Mouse (Mus musculus) thymus, adult 2 months (tissue): Measurements from ENCODE around the gene Lcmt1. TPM values are rescaled to one million over a fixed set of nuclear protein-coding genes. Genes with fewer than 3 reads are reported as not detected.

ENCODE experiments used
- DNase-seq: peaks from one replicate; pipeline ENCODE4 v3.0.0; 2021
- H3K27ac ChIP-seq: fragments of 200-500 bp; 2 replicates; pipeline ENCODE4 v1.5.1; 2012; ENCODE audit warnings: low read length, control low read depth; ENCODE audit not compliant: control insufficient read depth, insufficient read depth
- H3K27me3 ChIP-seq: fragments of 200-500 bp; 2 replicates; pipeline ENCODE4 v1.6.1; 2012; ENCODE audit warnings: mild to moderate bottlenecking, low read length, moderate library complexity, mixed read lengths; ENCODE audit not compliant: control insufficient read depth, insufficient read depth
- H3K36me3 ChIP-seq: fragments of 200-500 bp; 2 replicates; pipeline ENCODE4 v1.6.1; 2012; ENCODE audit warnings: mild to moderate bottlenecking, low read length, moderate library complexity; ENCODE audit not compliant: control insufficient read depth, insufficient read depth
- H3K4me1 ChIP-seq: fragments of 200-500 bp; replicated peaks from 2 replicates; pipeline ENCODE4 v1.6.1; 2012; ENCODE audit warnings: low read length; ENCODE audit not compliant: control insufficient read depth, insufficient read depth
- H3K4me3 ChIP-seq: fragments of 200-500 bp; 2 replicates; pipeline ENCODE4 v1.5.1; 2012; ENCODE audit warnings: mild to moderate bottlenecking, low read length, control low read depth, moderate library complexity; ENCODE audit not compliant: control insufficient read depth, insufficient read depth
- CTCF ChIP-seq: fragments of 200-500 bp; IDR thresholded peaks from 2 replicates; pipeline ENCODE4 v1.5.1; 2012; ENCODE audit warnings: mild to moderate bottlenecking, control low read depth, low read length, moderate library complexity, borderline replicate concordance; ENCODE audit not compliant: control insufficient read depth, poor library complexity, insufficient read depth; ENCODE audit errors: extremely low read depth
- POLR2A ChIP-seq: fragments of 200-500 bp; IDR thresholded peaks from 2 replicates; pipeline ENCODE4 v1.6.1; 2012; ENCODE audit warnings: mild to moderate bottlenecking, low read length, control low read depth, moderate library complexity; ENCODE audit not compliant: control insufficient read depth, poor library complexity, insufficient read depth; ENCODE audit errors: extremely low read depth
- WGBS: fragments of 180-500 bp; shearing (Covaris S2); methylation state at CpG from one replicate; pipeline ENCODE4 v1.1.7; 2018; 5-methylcytosine and 5-hydroxymethylcytosine counted together
- polyA plus RNA-seq: library from polyadenylated mRNA; depleted of rRNA; stranded (reverse); fragments of >200 nt; gene quantifications from 2 replicates; pipeline ENCODE4 v1.2.3, GENCODE M21; 2012

The Lcmt1 gene
- polyA plus RNA-seq, 1 experiment, result 31.9 TPM

DNA sequence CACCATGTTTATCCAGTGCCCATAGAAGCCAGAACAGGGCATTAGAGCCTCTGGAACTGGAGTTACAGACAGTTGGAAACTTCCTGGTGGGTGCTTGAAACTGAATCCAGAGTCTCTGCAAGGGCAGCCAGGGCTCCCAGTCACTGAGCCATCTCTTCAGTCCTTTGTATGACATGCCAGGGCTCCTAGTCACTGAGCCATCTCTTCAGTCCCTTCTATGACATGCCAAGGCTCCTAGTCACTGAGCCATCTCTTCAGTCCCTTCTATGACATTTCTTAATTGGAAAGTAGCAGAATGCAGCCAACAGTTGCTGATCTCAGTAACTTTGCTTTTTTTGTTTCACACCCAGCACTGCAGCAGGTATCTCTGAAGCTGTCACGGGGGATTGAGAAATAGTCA lies 72.5 kb downstream of the Lcmt1 start:
- 95% methylated on average over 1 of the region's 1 CpGs for WGBS
- Histone ChIP-seq H3K4me3 (no peak overlapping the region), H3K27me3 (no peaks in the 10 kb centered on the region), H3K4me1 (no peaks in the 10 kb centered on the region), H3K27ac (no peak overlapping the region), H3K36me3 (no peaks in the 10 kb centered on the region)
- TF ChIP-seq CTCF, result no peak
- DNase-seq, result no peak

DNA sequence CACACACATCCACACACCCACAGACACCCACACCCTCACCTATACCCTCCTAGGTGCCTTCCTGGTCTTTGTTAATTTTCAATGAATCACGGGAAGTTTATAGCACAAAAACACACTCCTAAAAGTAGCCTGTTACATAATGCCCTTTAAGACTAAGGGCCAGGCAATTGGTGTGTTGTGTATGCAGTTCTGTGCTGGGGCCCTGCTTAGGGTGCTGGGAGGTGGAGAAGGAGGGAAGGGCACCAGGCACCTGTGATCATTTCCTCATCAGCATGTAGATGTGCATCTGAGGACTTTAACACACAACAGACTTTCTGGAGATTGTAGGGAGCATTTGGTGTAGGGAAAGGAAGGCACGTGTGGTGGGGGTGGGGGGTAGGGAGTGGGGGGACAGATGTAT lies 79.2 kb downstream of the Lcmt1 start:
- TF ChIP-seq POLR2A, result no peak
- TF ChIP-seq CTCF, result no peak
- Histone ChIP-seq H3K36me3 (no peaks in the 10 kb centered on the region), H3K27ac (no peak overlapping the region), H3K4me1 (no peaks in the 10 kb centered on the region), H3K4me3 (no peak overlapping the region), H3K27me3 (no peaks in the 10 kb centered on the region)
- no peak for DNase-seq
- 84% methylated on average over 2 of the region's 2 CpGs for WGBS

DNA sequence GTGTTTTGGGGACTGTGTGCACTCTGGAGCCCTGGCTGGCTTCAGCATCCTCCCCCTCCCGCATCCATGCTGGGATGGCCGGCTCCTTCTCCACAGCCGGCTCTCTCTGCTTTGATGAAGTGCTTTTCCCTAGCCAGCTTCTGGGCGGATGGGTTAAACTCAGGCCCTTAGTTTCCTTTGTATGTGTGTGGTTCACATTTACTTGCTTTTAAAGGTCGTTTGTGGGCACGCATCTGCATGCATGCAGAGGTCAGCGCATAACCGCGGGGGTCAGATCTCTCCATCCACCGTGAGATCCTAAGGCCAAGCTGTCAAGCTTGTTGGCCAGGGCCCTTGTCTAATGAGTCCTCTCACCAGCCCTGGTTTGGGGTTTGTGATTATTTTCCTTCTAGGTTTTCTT lies 80.1 kb downstream of the Lcmt1 start:
- Histone ChIP-seq H3K36me3 (no peaks in the 10 kb centered on the region), H3K4me1 (no peaks in the 10 kb centered on the region), H3K27ac (no peak overlapping the region), H3K4me3 (no peak overlapping the region), H3K27me3 (no peaks in the 10 kb centered on the region)
- 84% methylated on average over 10 of the region's 10 CpGs for WGBS
- TF ChIP-seq CTCF (no peak), POLR2A (no peak)
- no peak for DNase-seq

DNA sequence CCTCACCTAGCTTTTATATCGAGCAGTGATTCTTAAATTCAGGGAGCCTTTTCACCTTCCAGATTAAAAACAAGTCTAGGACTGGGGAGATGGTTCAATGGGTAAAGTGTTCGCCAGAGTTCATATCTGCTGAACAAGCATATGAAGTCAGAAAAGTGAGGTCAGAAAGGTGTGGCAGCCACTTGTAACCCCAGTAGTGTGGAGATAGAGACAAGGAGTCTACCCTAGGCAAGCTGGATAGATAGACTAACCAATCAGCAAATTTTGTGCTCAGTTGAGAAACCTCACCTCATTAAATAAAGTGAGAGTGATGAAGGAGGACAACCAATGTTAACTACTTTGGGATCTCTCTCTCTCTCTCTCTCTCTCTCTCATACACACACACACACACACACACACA lies 80.9 kb downstream of the Lcmt1 start:
- no peak overlapping the region for H3K4me3 ChIP-seq
- no peaks in the 10 kb centered on the region for H3K4me1 ChIP-seq
- DNase-seq, result no peak
- 92% methylated on average over 2 of the region's 2 CpGs for WGBS
- H3K27me3 ChIP-seq, result no peaks in the 10 kb centered on the region
- H3K36me3 ChIP-seq, result no peaks in the 10 kb centered on the region
- no peak for TF ChIP-seq CTCF
- no peak for TF ChIP-seq POLR2A
- no peak overlapping the region for H3K27ac ChIP-seq

DNA sequence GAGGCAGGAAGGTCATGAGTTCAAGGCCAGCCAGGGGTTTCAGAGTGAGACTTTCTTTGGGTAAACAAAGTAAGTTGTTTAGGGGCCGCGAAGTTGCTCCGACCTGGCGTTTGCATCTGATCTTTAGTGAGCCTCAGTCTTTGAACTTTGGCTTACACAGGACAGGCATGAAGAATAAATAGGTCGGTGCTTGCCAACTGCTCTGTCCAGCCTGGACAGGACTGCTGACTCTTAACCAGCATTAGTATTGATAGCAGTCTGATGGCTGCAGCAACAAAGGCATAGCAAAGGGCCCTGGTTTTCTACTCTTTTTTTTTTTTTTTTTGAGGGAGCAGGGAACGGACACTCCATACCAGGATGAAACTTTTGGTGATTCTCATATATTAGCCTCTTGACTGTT lies 83.0 kb downstream of the Lcmt1 start:
- H3K4me3 ChIP-seq, result no peak overlapping the region
- TF ChIP-seq CTCF (no peak), POLR2A (no peak)
- no peaks in the 10 kb centered on the region for H3K27me3 ChIP-seq
- no peak overlapping the region for H3K27ac ChIP-seq
- no peak for DNase-seq
- 86% methylated on average over 6 of the region's 6 CpGs for WGBS
- no peaks in the 10 kb centered on the region for H3K4me1 ChIP-seq
- H3K36me3 ChIP-seq, result no peaks in the 10 kb centered on the region

DNA sequence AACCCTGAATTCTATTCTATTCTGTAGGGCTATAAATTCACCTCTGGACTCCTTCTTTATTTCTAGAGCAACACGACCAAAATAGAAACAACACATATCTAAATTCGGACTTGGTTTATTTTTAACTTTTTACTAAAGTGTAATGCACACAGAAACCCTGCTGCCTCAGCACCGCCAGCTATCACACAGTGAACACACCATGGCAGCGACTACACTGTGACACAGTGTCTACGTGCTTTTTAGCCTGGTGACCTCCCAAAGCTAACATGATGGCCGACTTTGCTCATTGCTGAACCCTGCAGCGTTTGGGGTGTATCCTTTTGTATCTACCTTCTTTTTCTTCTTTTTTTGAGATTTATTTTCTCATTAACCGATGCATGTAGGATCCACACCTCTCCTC lies 83.5 kb downstream of the Lcmt1 start:
- no peaks in the 10 kb centered on the region for H3K27me3 ChIP-seq
- H3K4me1 ChIP-seq, result no peaks in the 10 kb centered on the region
- WGBS, result 79% methylated on average over 8 of the region's 8 CpGs
- H3K27ac ChIP-seq, result no peak overlapping the region
- no peak for DNase-seq
- no peaks in the 10 kb centered on the region for H3K36me3 ChIP-seq
- no peak overlapping the region for H3K4me3 ChIP-seq
- TF ChIP-seq POLR2A (no peak), CTCF (no peak)

DNA sequence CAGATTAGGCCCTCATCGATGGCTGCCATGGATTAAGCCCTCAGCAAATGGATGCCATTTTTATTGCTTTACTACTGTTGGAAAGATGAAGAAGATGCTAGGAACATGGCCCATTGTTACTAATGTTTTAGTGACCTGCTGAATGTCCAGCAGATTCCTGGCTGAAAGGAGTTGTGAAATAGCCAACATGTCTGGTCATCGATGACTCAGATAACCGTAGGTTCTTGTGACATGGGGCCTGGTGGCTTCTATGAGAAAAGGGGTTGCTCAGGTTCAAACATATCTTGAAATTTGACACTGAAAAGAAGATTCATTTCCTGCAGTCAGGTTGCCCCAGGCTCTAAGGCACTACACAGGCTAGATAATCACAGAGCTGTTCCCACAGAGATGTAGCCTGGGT lies 85.5 kb downstream of the Lcmt1 start:
- Histone ChIP-seq H3K4me1 (no peaks in the 10 kb centered on the region), H3K27me3 (no peaks in the 10 kb centered on the region), H3K4me3 (no peak overlapping the region), H3K27ac (no peak overlapping the region), H3K36me3 (no peaks in the 10 kb centered on the region)
- WGBS, result 98% methylated on average over 3 of the region's 3 CpGs
- DNase-seq, result no peak
- TF ChIP-seq CTCF (no peak), POLR2A (no peak)
